Mouse (Mus musculus): ENCODE measurements around the gene Ubqln1. TPM values are rescaled to one million over a fixed set of nuclear protein-coding genes. Genes with fewer than 3 reads are reported as not detected.

The Ubqln1 gene
- polyA plus RNA-seq, 1 experiment = 75.4 TPM

GRCm38 (mm10) chr13:58214346-58215252 lies 854 bp downstream of the Ubqln1 start:
- no peaks in the 10 kb centered on the region for H3K36me3 ChIP-seq (ENCODE audit: control insufficient read depth, insufficient read depth, low read length)
- 3% methylated on average over 49 of the region's 49 CpGs for WGBS
- H3K4me1 ChIP-seq (ENCODE audit: control insufficient read depth, insufficient read depth, insufficient read length) = peaks cover 7% of the 10 kb centered on the region
- H3K27ac ChIP-seq (ENCODE audit: insufficient read depth, low read length) = peak overlapping the region; percentile 96
- peak overlapping the region; percentile 98 for H3K4me3 ChIP-seq (ENCODE audit: extremely low read depth, insufficient read depth, insufficient read length)
- peak; percentile 9 to 51 for DNase-seq (ENCODE audit: low read depth in 1 of 2, low spot score in 2 of 2)
- no peak for TF ChIP-seq POLR2A (IDR thresholded peaks at IDR 0.05; ENCODE audit: low read depth, low read length)
- TF ChIP-seq CTCF (IDR thresholded peaks at IDR 0.05; ENCODE audit: extremely low read depth, insufficient read depth, insufficient read length, insufficient replicate concordance) = no peak
- no peaks in the 10 kb centered on the region for H3K27me3 ChIP-seq (ENCODE audit: control insufficient read depth, insufficient read depth, low read length)

- WGBS = 46% methylated on average over 8 of the region's 8 CpGs
- Histone ChIP-seq H3K36me3 (ENCODE audit: control insufficient read depth, insufficient read depth, low read length) (no peaks in the 10 kb centered on the region), H3K4me1 (ENCODE audit: control insufficient read depth, insufficient read depth, insufficient read length) (peaks cover 7% of the 10 kb centered on the region), H3K27me3 (ENCODE audit: control insufficient read depth, insufficient read depth, low read length) (no peaks in the 10 kb centered on the region), H3K4me3 (ENCODE audit: extremely low read depth, insufficient read depth, insufficient read length) (no peak overlapping the region), H3K27ac (ENCODE audit: insufficient read depth, low read length) (peak overlapping the region; percentile 49; the same call in 1 of the 2 replicates)
- TF ChIP-seq POLR2A (IDR thresholded peaks at IDR 0.05; ENCODE audit: low read depth, low read length) = no peak
- DNase-seq (ENCODE audit: low read depth in 1 of 2, low spot score in 2 of 2) = peak; percentile 31 to 35
Observed at GRCm38 (mm10) chr13:58213801-58214200, 1.7 kb downstream of the Ubqln1 start.

- H3K27me3 ChIP-seq (ENCODE audit: control insufficient read depth, insufficient read depth, low read length) = no peaks in the 10 kb centered on the region
- no peak overlapping the region for H3K4me3 ChIP-seq (ENCODE audit: extremely low read depth, insufficient read depth, insufficient read length)
- WGBS = 75% methylated on average over 2 of the region's 2 CpGs
- DNase-seq (ENCODE audit: low read depth in 1 of 2, low spot score in 2 of 2) = no peak
- H3K27ac ChIP-seq (ENCODE audit: insufficient read depth, low read length) = no peak overlapping the region
- H3K4me1 ChIP-seq (ENCODE audit: control insufficient read depth, insufficient read depth, insufficient read length) = peaks cover 7% of the 10 kb centered on the region
- TF ChIP-seq POLR2A (IDR thresholded peaks at IDR 0.05; ENCODE audit: low read depth, low read length) (no peak), CTCF (IDR thresholded peaks at IDR 0.05; ENCODE audit: extremely low read depth, insufficient read depth, insufficient read length, insufficient replicate concordance) (no peak)
- no peaks in the 10 kb centered on the region for H3K36me3 ChIP-seq (ENCODE audit: control insufficient read depth, insufficient read depth, low read length)
Observed at GRCm38 (mm10) chr13:58212530-58212929, 2.9 kb downstream of the Ubqln1 start.

GRCm38 (mm10) chr13:58210441-58210840 lies 5.0 kb downstream of the Ubqln1 start:
- H3K36me3 ChIP-seq (ENCODE audit: control insufficient read depth, insufficient read depth, low read length) = no peaks in the 10 kb centered on the region; the same call in 1 of the 2 replicates
- H3K27ac ChIP-seq (ENCODE audit: insufficient read depth, low read length) = no peak overlapping the region
- H3K4me3 ChIP-seq (ENCODE audit: extremely low read depth, insufficient read depth, insufficient read length) = no peak overlapping the region
- DNase-seq (ENCODE audit: low read depth in 1 of 2, low spot score in 2 of 2) = no peak
- H3K27me3 ChIP-seq (ENCODE audit: control insufficient read depth, insufficient read depth, low read length) = no peaks in the 10 kb centered on the region
- WGBS = 82% methylated on average over 5 of the region's 5 CpGs
- TF ChIP-seq CTCF (IDR thresholded peaks at IDR 0.05; ENCODE audit: extremely low read depth, insufficient read depth, insufficient read length, insufficient replicate concordance) (no peak), POLR2A (IDR thresholded peaks at IDR 0.05; ENCODE audit: low read depth, low read length) (no peak)
- H3K4me1 ChIP-seq (ENCODE audit: control insufficient read depth, insufficient read depth, insufficient read length) = peaks cover 4% of the 10 kb centered on the region

GRCm38 (mm10) chr13:58206084-58206483 lies 9.4 kb downstream of the Ubqln1 start:
- TF ChIP-seq CTCF (IDR thresholded peaks at IDR 0.05; ENCODE audit: extremely low read depth, insufficient read depth, insufficient read length, insufficient replicate concordance) (no peak), POLR2A (IDR thresholded peaks at IDR 0.05; ENCODE audit: low read depth, low read length) (no peak)
- WGBS = 92% methylated on average over 4 of the region's 4 CpGs
- Histone ChIP-seq H3K4me3 (ENCODE audit: extremely low read depth, insufficient read depth, insufficient read length) (no peak overlapping the region), H3K27ac (ENCODE audit: insufficient read depth, low read length) (no peak overlapping the region), H3K36me3 (ENCODE audit: control insufficient read depth, insufficient read depth, low read length) (no peaks in the 10 kb centered on the region; the same call in 1 of the 2 replicates), H3K27me3 (ENCODE audit: control insufficient read depth, insufficient read depth, low read length) (no peaks in the 10 kb centered on the region), H3K4me1 (ENCODE audit: control insufficient read depth, insufficient read depth, insufficient read length) (peaks cover 4% of the 10 kb centered on the region)
- DNase-seq (ENCODE audit: low read depth in 1 of 2, low spot score in 2 of 2) = no peak

- peak; percentile 12 to 37 for DNase-seq (ENCODE audit: low read depth in 1 of 2, low spot score in 2 of 2)
- no peak for TF ChIP-seq POLR2A (IDR thresholded peaks at IDR 0.05; ENCODE audit: low read depth, low read length)
- no peak for TF ChIP-seq CTCF (IDR thresholded peaks at IDR 0.05; ENCODE audit: extremely low read depth, insufficient read depth, insufficient read length, insufficient replicate concordance)
- Histone ChIP-seq H3K36me3 (ENCODE audit: control insufficient read depth, insufficient read depth, low read length) (no peaks in the 10 kb centered on the region; the same call in 1 of the 2 replicates), H3K27me3 (ENCODE audit: control insufficient read depth, insufficient read depth, low read length) (no peaks in the 10 kb centered on the region), H3K4me1 (ENCODE audit: control insufficient read depth, insufficient read depth, insufficient read length) (peaks cover 4% of the 10 kb centered on the region), H3K27ac (ENCODE audit: insufficient read depth, low read length) (no peak overlapping the region), H3K4me3 (ENCODE audit: extremely low read depth, insufficient read depth, insufficient read length) (no peak overlapping the region)
- WGBS = 6% methylated on average over 4 of the region's 4 CpGs
Observed at GRCm38 (mm10) chr13:58204986-58205385, 10.5 kb downstream of the Ubqln1 start.

- DNase-seq (ENCODE audit: low read depth in 1 of 2, low spot score in 2 of 2) = no peak
- no peaks in the 10 kb centered on the region for H3K27me3 ChIP-seq (ENCODE audit: control insufficient read depth, insufficient read depth, low read length)
- H3K27ac ChIP-seq (ENCODE audit: insufficient read depth, low read length) = no peak overlapping the region
- TF ChIP-seq CTCF (IDR thresholded peaks at IDR 0.05; ENCODE audit: extremely low read depth, insufficient read depth, insufficient read length, insufficient replicate concordance) = no peak
- TF ChIP-seq POLR2A (IDR thresholded peaks at IDR 0.05; ENCODE audit: low read depth, low read length) = no peak
- WGBS = 91% methylated on average over 3 of the region's 3 CpGs
- peaks cover 4% of the 10 kb centered on the region for H3K4me1 ChIP-seq (ENCODE audit: control insufficient read depth, insufficient read depth, insufficient read length)
- no peak overlapping the region for H3K4me3 ChIP-seq (ENCODE audit: extremely low read depth, insufficient read depth, insufficient read length)
- H3K36me3 ChIP-seq (ENCODE audit: control insufficient read depth, insufficient read depth, low read length) = no peaks in the 10 kb centered on the region; the same call in 1 of the 2 replicates
Observed at GRCm38 (mm10) chr13:58204202-58204601, 11.3 kb downstream of the Ubqln1 start.
